Mouse (Mus musculus): ENCODE data around the gene Fam69b.

Fam69b gene

GRCm38 (mm10) chr2:26626081-26626480 is 2.2 kb upstream of the Fam69b start:
- DNase-seq (ENCODE audit: low spot score in 2 of 2) = no peak

DNA sequence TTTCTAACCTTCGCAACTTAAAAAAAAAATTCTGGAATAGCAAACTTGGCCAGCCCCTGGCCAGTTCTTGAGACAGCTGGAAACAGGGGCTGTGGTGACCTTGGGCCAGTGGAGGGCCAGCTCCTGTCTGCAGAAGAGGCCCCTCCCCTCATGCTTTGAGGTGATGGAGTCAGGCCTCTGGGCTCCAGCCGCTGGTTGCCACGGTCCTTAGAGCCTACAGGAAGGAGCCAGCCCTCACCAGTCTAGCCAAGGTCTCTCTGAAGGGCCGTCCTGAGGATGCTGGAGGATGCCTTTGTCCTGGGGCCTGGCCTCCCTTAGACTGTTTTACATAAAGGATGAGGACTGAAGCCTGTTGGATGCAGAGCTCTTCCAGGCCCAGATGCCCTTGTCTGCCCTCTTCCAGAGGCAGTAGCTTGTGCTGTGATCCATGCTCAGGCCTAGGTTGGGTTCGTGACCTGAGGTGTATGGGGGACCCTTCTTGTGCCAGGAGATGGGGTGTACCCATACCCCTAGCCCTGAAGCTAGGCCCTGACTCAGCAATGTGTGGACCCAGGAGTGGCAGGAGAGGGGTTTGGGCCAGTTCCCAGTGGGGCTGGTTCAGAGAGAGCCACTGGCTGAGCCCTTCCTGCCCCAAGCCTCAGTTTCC is 658 bp downstream of the Fam69b start:
- no peak for DNase-seq (ENCODE audit: low spot score in 2 of 2)

DNA sequence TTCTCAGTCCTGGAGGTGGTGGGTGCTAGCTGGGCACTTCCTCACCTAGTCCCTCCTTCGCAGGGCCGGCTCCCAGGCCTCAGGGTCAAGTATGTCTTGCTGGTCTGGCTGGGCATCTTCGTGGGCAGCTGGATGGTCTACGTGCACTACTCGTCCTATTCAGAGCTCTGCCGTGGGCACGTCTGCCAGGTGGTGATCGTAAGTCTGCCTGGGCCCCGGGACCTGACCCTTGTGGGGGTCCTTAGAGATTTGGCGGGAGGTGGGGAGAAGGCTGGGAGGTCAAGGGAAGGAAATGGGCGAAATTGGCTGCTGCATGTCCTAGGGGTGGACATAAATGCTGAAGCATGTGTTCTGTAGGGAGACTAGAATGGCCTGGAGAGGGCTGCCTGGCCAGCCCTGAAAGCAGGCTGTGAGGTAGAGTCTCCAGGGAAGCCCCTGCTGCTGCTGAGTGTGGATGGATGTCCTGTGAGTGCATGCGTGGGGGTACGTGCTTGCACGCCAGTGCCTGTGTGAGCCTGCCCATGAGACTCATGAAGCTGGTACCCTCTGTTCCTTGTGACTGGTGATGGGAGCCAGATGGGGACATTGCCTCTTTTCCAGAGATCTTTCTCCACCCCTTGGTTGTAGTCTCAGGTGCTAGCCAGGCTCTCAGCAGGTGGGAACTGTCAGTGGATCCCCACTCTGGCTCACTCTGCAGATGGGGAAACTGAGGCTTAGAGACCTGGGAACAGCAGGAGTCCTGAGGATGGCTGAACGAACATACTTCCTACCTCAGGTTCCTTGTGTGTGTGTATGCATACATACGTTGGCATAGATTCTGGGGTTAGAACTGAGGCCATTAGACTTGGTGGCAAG is 4.5 kb downstream of the Fam69b start:
- no peak for DNase-seq (ENCODE audit: low spot score in 2 of 2)

- DNase-seq (ENCODE audit: low spot score in 2 of 2) = no peak
Observed at GRCm38 (mm10) chr2:26633953-26634530, 5.8 kb downstream of the Fam69b start.

- DNase-seq (ENCODE audit: low spot score in 2 of 2) = no peak
Observed at GRCm38 (mm10) chr2:26634629-26635488, 6.6 kb downstream of the Fam69b start.

DNA sequence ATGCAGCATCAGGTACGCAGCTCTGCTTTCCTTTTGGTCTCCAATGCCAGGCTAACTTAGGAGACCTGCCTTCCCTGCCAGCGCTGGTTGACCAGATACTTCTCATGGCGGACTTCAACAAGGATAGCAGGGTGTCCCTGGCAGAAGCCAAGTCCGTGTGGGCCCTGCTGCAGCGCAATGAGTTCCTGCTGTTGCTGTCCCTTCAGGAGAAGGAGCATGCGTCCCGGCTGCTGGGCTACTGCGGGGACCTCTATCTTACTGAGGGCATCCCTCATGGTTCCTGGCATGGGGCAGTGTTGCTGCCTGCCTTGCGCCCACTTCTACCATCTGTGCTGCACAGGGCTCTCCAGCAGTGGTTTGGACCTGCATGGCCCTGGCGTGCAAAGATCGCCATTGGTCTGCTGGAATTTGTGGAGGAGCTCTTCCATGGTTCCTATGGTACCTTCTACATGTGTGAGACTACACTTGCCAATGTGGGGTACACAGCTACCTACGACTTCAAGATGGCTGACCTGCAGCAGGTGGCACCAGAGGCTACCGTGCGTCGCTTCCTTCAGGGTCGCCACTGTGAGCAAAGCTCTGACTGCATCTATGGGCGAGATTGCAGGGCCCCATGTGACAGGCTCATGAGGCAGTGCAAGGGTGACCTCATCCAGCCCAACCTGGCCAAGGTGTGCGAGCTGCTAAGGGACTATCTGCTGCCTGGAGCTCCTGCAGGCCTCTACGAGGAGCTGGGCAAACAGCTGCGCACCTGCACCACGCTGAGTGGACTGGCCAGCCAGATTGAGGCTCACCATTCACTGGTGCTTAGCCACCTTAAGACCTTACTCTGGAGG is 7.5 kb downstream of the Fam69b start:
- DNase-seq (ENCODE audit: low spot score in 2 of 2) = no peak

- no peak for DNase-seq (ENCODE audit: low spot score in 2 of 2)
Observed at GRCm38 (mm10) chr2:26636325-26636635, 8.0 kb downstream of the Fam69b start.

DNA sequence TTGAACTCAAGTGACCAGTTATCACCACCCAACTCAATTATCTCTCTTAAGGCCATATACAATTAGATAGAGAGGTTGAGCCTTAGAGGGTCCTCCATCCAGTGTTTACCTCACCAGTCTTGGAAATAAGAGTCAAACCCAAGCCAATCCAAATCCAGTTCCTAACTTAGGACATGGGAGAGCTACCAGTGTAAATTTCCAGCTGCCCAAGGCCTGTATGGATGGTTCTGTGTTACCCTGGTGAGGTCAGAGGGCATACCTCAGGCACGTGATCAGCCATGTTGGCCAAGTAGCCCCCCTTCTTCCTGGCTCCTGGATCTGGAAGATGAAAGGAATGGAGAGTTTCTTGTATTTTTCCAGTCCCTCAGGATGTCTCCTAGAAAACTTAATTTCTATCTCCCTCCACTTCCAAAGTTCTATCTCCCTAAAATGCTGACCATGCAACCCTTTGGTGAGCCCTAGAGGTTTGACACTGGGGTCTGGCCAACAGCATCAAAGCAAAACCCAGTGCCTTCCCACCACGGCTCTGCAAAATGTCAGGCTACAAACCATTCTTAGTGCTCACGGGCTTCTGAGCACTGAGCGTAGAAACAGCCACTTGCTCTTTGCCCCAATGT is 9.2 kb downstream of the Fam69b start:
- DNase-seq (ENCODE audit: low spot score in 2 of 2) = no peak

- DNase-seq (ENCODE audit: low spot score in 2 of 2) = no peak
Observed at GRCm38 (mm10) chr2:26638039-26638438, 9.8 kb downstream of the Fam69b start.

DNA sequence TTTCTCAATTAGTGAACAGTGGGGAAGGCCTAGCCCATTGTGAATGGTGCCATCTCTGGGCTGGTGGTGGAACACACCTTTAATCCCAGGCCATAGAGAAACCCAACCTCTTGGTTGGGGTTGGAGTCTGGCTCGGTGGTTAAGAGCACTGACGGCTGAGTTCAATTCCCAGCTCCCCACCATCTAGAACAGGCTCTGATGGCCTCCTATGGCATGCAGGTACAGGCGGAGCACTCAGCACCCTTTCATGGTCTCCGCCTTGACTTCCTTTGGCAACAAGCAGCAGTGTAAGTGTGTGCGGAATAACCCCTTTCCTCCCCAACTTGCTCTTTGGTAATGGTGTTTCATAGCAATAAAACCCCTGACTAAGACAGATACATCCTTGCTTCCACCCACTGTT is 10.3 kb downstream of the Fam69b start:
- DNase-seq (ENCODE audit: low spot score in 2 of 2) = no peak

- DNase-seq (ENCODE audit: low spot score in 2 of 2) = no peak
Observed at GRCm38 (mm10) chr2:26639083-26639482, 10.8 kb downstream of the Fam69b start.

- DNase-seq (ENCODE audit: low spot score in 2 of 2) = peak; percentile 79 to 97
Observed at GRCm38 (mm10) chr2:26639838-26640830, 11.9 kb downstream of the Fam69b start.

DNA sequence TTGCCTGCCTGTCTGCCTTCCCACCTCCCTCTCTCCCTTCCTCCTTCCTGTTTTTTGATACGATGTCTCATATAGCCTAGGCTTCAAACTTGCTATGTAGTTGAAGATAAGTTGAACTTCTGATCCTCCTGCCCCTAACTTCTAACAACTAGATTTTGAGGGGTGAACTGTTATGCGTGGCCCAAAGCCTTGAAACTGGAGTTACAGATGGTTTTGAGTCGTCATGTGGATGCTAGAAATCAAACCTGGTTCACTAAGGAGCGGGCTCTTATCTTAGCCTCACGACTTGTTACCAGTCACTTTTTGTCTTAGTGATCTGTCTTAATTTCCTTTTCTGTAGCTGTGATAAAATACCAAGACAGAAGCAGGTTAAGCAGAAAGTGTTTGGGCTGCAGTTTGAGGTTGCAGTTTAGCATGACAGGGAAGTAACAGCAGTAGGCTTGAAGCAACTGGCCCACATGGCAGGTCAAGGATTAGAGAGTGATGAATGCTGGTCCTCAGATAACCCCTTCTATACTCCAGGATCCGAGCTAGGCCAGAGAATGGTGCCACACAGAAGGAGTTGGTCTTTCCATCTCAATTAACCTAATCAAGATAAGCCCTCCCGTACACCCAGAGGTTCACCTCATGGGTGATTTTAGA is 12.9 kb downstream of the Fam69b start:
- DNase-seq (ENCODE audit: low spot score in 2 of 2) = no peak

GRCm38 (mm10) chr2:26643942-26644341 is 15.7 kb downstream of the Fam69b start:
- DNase-seq (ENCODE audit: low spot score in 2 of 2) = no peak

- peak in 1 of 2 experiments; percentile 78 for DNase-seq (ENCODE audit: low spot score in 2 of 2)
Observed at GRCm38 (mm10) chr2:26646643-26647293, 18.5 kb downstream of the Fam69b start.

- no peak for DNase-seq (ENCODE audit: low spot score in 2 of 2)
Observed at GRCm38 (mm10) chr2:26654687-26655086, 26.4 kb downstream of the Fam69b start.

GRCm38 (mm10) chr2:26657426-26657825 is 29.2 kb downstream of the Fam69b start:
- DNase-seq (ENCODE audit: low spot score in 2 of 2) = no peak

GRCm38 (mm10) chr2:26661143-26661752 is 33.0 kb downstream of the Fam69b start:
- no peak for DNase-seq (ENCODE audit: low spot score in 2 of 2)
